9 mouse cellular contexts compared by ENCODE assay signal in genomic region chr3:153911882-153912440, GRCm38 (mm10). TPM values are rescaled to one million over a fixed set of nuclear protein-coding genes. Genes with fewer than 3 reads are reported as not detected.
DNase-seq lines count a peak whose midpoint lies in the region; ATAC-seq and TF ChIP-seq lines count a peak whose summit lies in the region.
"Had no signal": no experiment of that assay in that cellular context is flagged by ENCODE, and none has a peak within 500 bp of the region (broad histone marks: within the 10 kb centered on the region; RNA-seq: fewer than 3 reads in every experiment).

No protein-coding gene starts in this region.

- H3K4me2 ChIP-seq in midbrain, embryonic 12.5 days (replicated peaks) = peak overlapping the region; percentile 80

- no peak for TF ChIP-seq POLR2A in kidney, adult 2 months (IDR thresholded peaks at IDR 0.05; ENCODE audit: low read depth, low read length)

- no peaks in the 10 kb centered on the region for H3K9me3 ChIP-seq in hindbrain, embryonic 10.5 days
- H3K9me3 ChIP-seq in midbrain, embryonic 12.5 days = no peaks in the 10 kb centered on the region

- peak overlapping the region; percentile 70 for H3K4me3 ChIP-seq in kidney, adult 2 months (ENCODE audit: insufficient read depth, low read depth, low read length)
- H3K4me3 ChIP-seq in hindbrain, embryonic 10.5 days = peak overlapping the region; percentile 96
- peak overlapping the region; percentile 82 for H3K4me3 ChIP-seq in midbrain, embryonic 12.5 days

- peak overlapping the region; percentile 90 for H3K9ac ChIP-seq in midbrain, embryonic 12.5 days (replicated peaks)

- no peak for ATAC-seq in midbrain, embryonic 12.5 days (ENCODE audit: low FRiP score, low read depth)

- WGBS in kidney, adult 2 months = 2% methylated on average over 12 of the region's 12 CpGs
- WGBS in hindbrain, embryonic 10.5 days = 5% methylated on average over 12 of the region's 12 CpGs
- 4% methylated on average over 12 of the region's 12 CpGs for WGBS in midbrain, embryonic 12.5 days

- H3K27ac ChIP-seq in kidney, adult 2 months (ENCODE audit: insufficient read depth, low read depth, low read length) = peak overlapping the region; percentile 92
- H3K27ac ChIP-seq in hindbrain, embryonic 10.5 days = peak overlapping the region; percentile 97
- peak overlapping the region; percentile 91 for H3K27ac ChIP-seq in midbrain, embryonic 12.5 days (replicated peaks)

- no peak for TF ChIP-seq CTCF in kidney, adult 2 months (conservative IDR thresholded peaks at IDR 0.05; ENCODE audit: insufficient read depth, insufficient read length, low read depth, low read length)

- no peaks in the 10 kb centered on the region for H3K27me3 ChIP-seq in kidney, adult 2 months (replicated peaks; ENCODE audit: control insufficient read depth, insufficient read depth, low read length)
- no peaks in the 10 kb centered on the region for H3K27me3 ChIP-seq in hindbrain, embryonic 10.5 days (ENCODE audit: insufficient read depth, poor library complexity, severe bottlenecking)
- H3K27me3 ChIP-seq in midbrain, embryonic 12.5 days = no peaks in the 10 kb centered on the region

- peak; percentile 58 for DNase-seq in kidney, adult 2 months
- DNase-seq in kidney, postnatal 4 days = no peak
- peak; percentile 43 for DNase-seq in Muller cell, postnatal 12 days (ENCODE audit: inconsistent ontology term)
- DNase-seq in hindbrain, embryonic 10.5 days (ENCODE audit: low spot score) = no peak
- DNase-seq in frontal cortex, postnatal 14 days (ENCODE audit: low spot score in 2 of 2) = no peak
- no peak for DNase-seq in spleen, adult 12 weeks (ENCODE audit: low spot score)
- no peak for DNase-seq in adrenal gland, postnatal 14 days

- H3K36me3 ChIP-seq in kidney, adult 2 months (ENCODE audit: control insufficient read depth, insufficient read depth, low read length) = peaks cover 17% of the 10 kb centered on the region
- peaks cover 47% of the 10 kb centered on the region for H3K36me3 ChIP-seq in hindbrain, embryonic 10.5 days
- H3K36me3 ChIP-seq in midbrain, embryonic 12.5 days = peaks cover 43% of the 10 kb centered on the region

- H3K4me1 ChIP-seq in kidney, adult 2 months (ENCODE audit: control insufficient read depth, insufficient read depth, low read length) = peaks cover 28% of the 10 kb centered on the region
- H3K4me1 ChIP-seq in hindbrain, embryonic 10.5 days (replicated peaks) = peaks cover 46% of the 10 kb centered on the region
- H3K4me1 ChIP-seq in midbrain, embryonic 12.5 days = peaks cover 44% of the 10 kb centered on the region

RNA-seq across cellular contexts. Expression of gene Rabggtb, which starts 0.8 kb away (rescaled TPM):
- polyA plus RNA-seq in kidney, adult 2 months (2012; rRNA removed) = 45.7 and 50.9 TPM in 2 replicates
- polyA plus RNA-seq in hindbrain, embryonic 10.5 days (2016; fragmentation: Nextera tagmentation; extraction: Ambion mirVana) = 31.3 and 44.6 TPM in 2 replicates
- polyA plus RNA-seq in midbrain, embryonic 12.5 days (2016; fragmentation: Nextera tagmentation; extraction: Ambion mirVana) = 38.4 and 38.6 TPM in 2 replicates
- 99.2 and 102 TPM in 2 replicates for total RNA-seq in adrenal gland, postnatal 14 days (2021)

RNA-seq across cellular contexts. Expression of gene Msh4, which starts 6.0 kb away (rescaled TPM):
- polyA plus RNA-seq in kidney, adult 2 months (2012; rRNA removed) = 0.04 and 0.06 TPM in 2 replicates
- 0.09 and 0.10 TPM in 2 replicates for polyA plus RNA-seq in hindbrain, embryonic 10.5 days (2016; fragmentation: Nextera tagmentation; extraction: Ambion mirVana)
- 0.07 and 0.14 TPM in 2 replicates for polyA plus RNA-seq in midbrain, embryonic 12.5 days (2016; fragmentation: Nextera tagmentation; extraction: Ambion mirVana)
- 0.22 and 0.23 TPM in 2 replicates for total RNA-seq in adrenal gland, postnatal 14 days (2021)
- total RNA-seq: adrenal gland, adult 18-20 months had no signal

RNA-seq across cellular contexts. Expression of gene Acadm, which starts 32.5 kb away (rescaled TPM):
- 383 and 404 TPM in 2 replicates for polyA plus RNA-seq in kidney, adult 2 months (2012; rRNA removed)
- 43.1 and 51.4 TPM in 2 replicates for polyA plus RNA-seq in hindbrain, embryonic 10.5 days (2016; fragmentation: Nextera tagmentation; extraction: Ambion mirVana)
- polyA plus RNA-seq in midbrain, embryonic 12.5 days (2016; fragmentation: Nextera tagmentation; extraction: Ambion mirVana) = 54.6 and 55.0 TPM in 2 replicates
- 1,143 and 1,198 TPM in 2 replicates for total RNA-seq in adrenal gland, postnatal 14 days (2021)

Comparison
In these comparisons a context has a peak if more than half of its experiments do, and no peak if none do; other contexts are left out.
1. DNase-seq: peak in kidney, adult 2 months (single experiment) and Muller cell, postnatal 12 days (single experiment); none in kidney, postnatal 4 days (0 of 2), hindbrain, embryonic 10.5 days (single experiment), frontal cortex, postnatal 14 days (0 of 2), spleen, adult 12 weeks (single experiment) and adrenal gland, postnatal 14 days (single experiment).
2. Peak in every context shown above with its lines, with median percentiles within 50 percentile points of each other: H3K27ac ChIP-seq and H3K4me3 ChIP-seq.